27 mouse cellular contexts compared by ENCODE assay signal in genomic region chr2:154624137-154624536, GRCm38 (mm10). TPM values are rescaled to one million over a fixed set of nuclear protein-coding genes. Genes with fewer than 3 reads are reported as not detected.
DNase-seq lines count a peak whose midpoint lies in the region; ATAC-seq and TF ChIP-seq lines count a peak whose summit lies in the region.
"Had no signal": no experiment of that assay in that cellular context is flagged by ENCODE, and none has a peak within 500 bp of the region (broad histone marks: within the 10 kb centered on the region; RNA-seq: fewer than 3 reads in every experiment).

No protein-coding gene starts in this region.

- H3K9ac ChIP-seq in liver, postnatal 0 days (replicated peaks): no peak overlapping the region
- H3K9ac ChIP-seq: heart, embryonic 12.5 days; hindbrain, embryonic 13.5 days; lung, embryonic 15.5 days; neural tube, embryonic 13.5 days; stomach, embryonic 15.5 days had no signal

- intact Hi-C loops in left cerebral cortex, adult 2 months (cut with DNase I): no loop called here
- intact Hi-C loops in left cerebral cortex, postnatal 25 days (cut with DNase I): no loop called here

- no peaks in the 10 kb centered on the region for H3K27me3 ChIP-seq in cerebellum, adult 2 months (ENCODE audit: control insufficient read depth, insufficient read depth, low read length)
- no peaks in the 10 kb centered on the region for H3K27me3 ChIP-seq in E14TG2a.4 (ENCODE audit: insufficient read depth, low read length)
- no peaks in the 10 kb centered on the region for H3K27me3 ChIP-seq in liver, postnatal 0 days (ENCODE audit: insufficient read depth, low read length)
- H3K27me3 ChIP-seq: heart, embryonic 12.5 days; hindbrain, embryonic 13.5 days; lung, embryonic 15.5 days; neural tube, embryonic 13.5 days; stomach, embryonic 15.5 days had no signal

- no peaks in the 10 kb centered on the region for H3K4me1 ChIP-seq in cerebellum, adult 2 months (ENCODE audit: control insufficient read depth, insufficient read depth, low read length)
- peaks cover 13% of the 10 kb centered on the region for H3K4me1 ChIP-seq in E14TG2a.4 (replicated peaks; ENCODE audit: low read depth, low read length)
- H3K4me1 ChIP-seq in liver, postnatal 0 days (ENCODE audit: insufficient read depth): peaks cover 3% of the 10 kb centered on the region; the same call in 1 of the 2 replicates
- H3K4me1 ChIP-seq: hindbrain, embryonic 13.5 days; lung, embryonic 15.5 days; neural tube, embryonic 13.5 days; stomach, embryonic 15.5 days had no signal

- no peak overlapping the region for H3K4me2 ChIP-seq in liver, postnatal 0 days (ENCODE audit: low read depth, low read length)
- H3K4me2 ChIP-seq: heart, embryonic 12.5 days; hindbrain, embryonic 13.5 days; lung, embryonic 15.5 days; midbrain, embryonic 11.5 days; neural tube, embryonic 13.5 days; stomach, embryonic 15.5 days had no signal

- TF ChIP-seq CTCF in cerebellum, adult 2 months (IDR thresholded peaks at IDR 0.05; ENCODE audit: borderline replicate concordance, insufficient read depth, low read depth, low read length): peak; percentile 9; the same call in 1 of the 2 replicates
- TF ChIP-seq CTCF in left cerebral cortex, adult 2 months (IDR thresholded peaks at IDR 0.05): peak; percentile 19; the same call in 1 of the 2 replicates
- peak; percentile 55 for TF ChIP-seq CTCF in E14TG2a.4 (conservative IDR thresholded peaks at IDR 0.05; ENCODE audit: low read length)
- peak; percentile 43 for TF ChIP-seq CTCF in liver, postnatal 0 days (IDR thresholded peaks at IDR 0.05; ENCODE audit: low read depth)

- no peak for TF ChIP-seq POLR2A in cerebellum, adult 2 months (IDR thresholded peaks at IDR 0.05; ENCODE audit: borderline replicate concordance, insufficient read depth, low read length)

- no peak overlapping the region for H3K4me3 ChIP-seq in cerebellum, adult 2 months (replicated peaks; ENCODE audit: insufficient read depth, low read depth, low read length)
- no peak overlapping the region for H3K4me3 ChIP-seq in left cerebral cortex, adult 2 months
- H3K4me3 ChIP-seq in E14TG2a.4 (replicated peaks; ENCODE audit: low read length): no peak overlapping the region
- H3K4me3 ChIP-seq in liver, postnatal 0 days (ENCODE audit: low read depth, low read length): no peak overlapping the region
- H3K4me3 ChIP-seq: heart, embryonic 12.5 days; hindbrain, embryonic 13.5 days; lung, embryonic 15.5 days; neural tube, embryonic 13.5 days; stomach, embryonic 15.5 days had no signal

- TF ChIP-seq EP300 in liver, postnatal 0 days (IDR thresholded peaks at IDR 0.05; ENCODE audit: low read depth): no peak

- peaks cover 65% of the 10 kb centered on the region for H3K36me3 ChIP-seq in E14TG2a.4 (ENCODE audit: insufficient read depth, low read length)
- peaks cover 13% of the 10 kb centered on the region; the same call in 1 of the 2 replicates for H3K36me3 ChIP-seq in liver, postnatal 0 days (replicated peaks; ENCODE audit: insufficient read depth, low read length)
- H3K36me3 ChIP-seq: stomach, embryonic 15.5 days had no signal

- no peak for ATAC-seq in liver, postnatal 0 days
- ATAC-seq: forebrain, embryonic 14.5 days; intestine, embryonic 16.5 days had no signal

- no peaks in the 10 kb centered on the region for H3K9me3 ChIP-seq in E14TG2a.4 (ENCODE audit: low read length)
- H3K9me3 ChIP-seq in liver, postnatal 0 days (ENCODE audit: low read length): no peaks in the 10 kb centered on the region
- H3K9me3 ChIP-seq: lung, embryonic 15.5 days; neural tube, embryonic 13.5 days; stomach, embryonic 15.5 days had no signal

- no peak overlapping the region for H3K27ac ChIP-seq in cerebellum, adult 2 months (ENCODE audit: insufficient read depth, low read length)
- H3K27ac ChIP-seq in left cerebral cortex, adult 2 months: no peak overlapping the region
- H3K27ac ChIP-seq in liver, postnatal 0 days (ENCODE audit: low read depth): no peak overlapping the region
- H3K27ac ChIP-seq: hindbrain, embryonic 13.5 days; lung, embryonic 15.5 days; macrophage; neural tube, embryonic 13.5 days; stomach, embryonic 15.5 days had no signal

- DNase-seq in cerebellum, adult 2 months: no peak
- no peak for DNase-seq in cerebellum, postnatal 4 days (ENCODE audit: low spot score in 2 of 2)
- DNase-seq in left cerebral cortex, adult 2 months (ENCODE audit: extremely low spot score in 1 of 2, low spot score in 2 of 2): no peak
- no peak for DNase-seq in left cerebral cortex, postnatal 25 days (ENCODE audit: low spot score in 2 of 2)
- DNase-seq in liver, postnatal 0 days: no peak
- DNase-seq in lung, postnatal 14 days: no peak
- no peak for DNase-seq in frontal cortex, postnatal 10 days (ENCODE audit: low spot score in 2 of 2)
- DNase-seq: adrenal gland, postnatal 25 days; cerebellum, adult 18-20 months; heart, postnatal 14 days; layer of hippocampus, postnatal 36 days; thymus, adult 2 months had no signal

RNA-seq across cellular contexts. Expression of gene 4930519P11Rik, which starts 10.9 kb away (rescaled TPM):
- not detected in 2 replicates for polyA plus RNA-seq in cerebellum, adult 2 months (2012; rRNA removed)
- not detected for total RNA-seq in left cerebral cortex, adult 2 months (2021)
- total RNA-seq in left cerebral cortex, postnatal 25 days (2021): not detected
- polyA plus RNA-seq in liver, postnatal 0 days (2015; fragmentation: Nextera tagmentation; extraction: Ambion mirVana): 0.40 and 0.45 TPM in 2 replicates
- total RNA-seq: heart, postnatal 14 days; layer of hippocampus, postnatal 36 days; left cerebral cortex, postnatal 36 days; liver, adult 2 months had no signal
- polyA plus RNA-seq: cortical plate, adult 2 months; embryonic facial prominence, embryonic 11.5 days; intestine, embryonic 16.5 days; kidney, embryonic 16.5 days; lung, embryonic 15.5 days; macrophage had no signal

RNA-seq across cellular contexts. Expression of gene Zfp341, which starts 11.0 kb away (rescaled TPM):
- 11.5 and 13.3 TPM in 2 replicates for polyA plus RNA-seq in cerebellum, adult 2 months (2012; rRNA removed)
- 10 to 100 TPM; 11.1 to 11.7 TPM for total RNA-seq in left cerebral cortex, adult 2 months (2021)
- 10 to 100 TPM; 12.1 to 13.1 TPM for total RNA-seq in left cerebral cortex, postnatal 25 days (2021)
- 0.75 and 0.85 TPM in 2 replicates for polyA plus RNA-seq in liver, postnatal 0 days (2015; fragmentation: Nextera tagmentation; extraction: Ambion mirVana)

RNA-seq across cellular contexts. Expression of gene Pxmp4, which starts 20.6 kb away (rescaled TPM):
- 14.8 and 14.9 TPM in 2 replicates for polyA plus RNA-seq in cerebellum, adult 2 months (2012; rRNA removed)
- 10 to 100 TPM; 12.8 to 14.2 TPM for total RNA-seq in left cerebral cortex, adult 2 months (2021)
- 10 to 100 TPM; 11.4 to 14.1 TPM for total RNA-seq in left cerebral cortex, postnatal 25 days (2021)
- 64.2 and 68.5 TPM in 2 replicates for polyA plus RNA-seq in liver, postnatal 0 days (2015; fragmentation: Nextera tagmentation; extraction: Ambion mirVana)

RNA-seq across cellular contexts. Expression of gene Chmp4b, which starts 27.4 kb away (rescaled TPM):
- 307 and 356 TPM in 2 replicates for polyA plus RNA-seq in cerebellum, adult 2 months (2012; rRNA removed)
- 100 to 1,000 TPM; 215 to 217 TPM for total RNA-seq in left cerebral cortex, adult 2 months (2021)
- 100 to 1,000 TPM; 215 to 218 TPM for total RNA-seq in left cerebral cortex, postnatal 25 days (2021)
- polyA plus RNA-seq in liver, postnatal 0 days (2015; fragmentation: Nextera tagmentation; extraction: Ambion mirVana): 11.9 and 13.1 TPM in 2 replicates

RNA-seq across cellular contexts. Expression of gene E2f1, which starts 54.4 kb away (rescaled TPM):
- polyA plus RNA-seq in cerebellum, adult 2 months (2012; rRNA removed): 4.1 and 5.0 TPM in 2 replicates
- 10 to 100 TPM in 1 of 2 experiments, 1 to 10 TPM in 1; 10.0 to 11.5 TPM for total RNA-seq in left cerebral cortex, adult 2 months (2021)
- total RNA-seq in left cerebral cortex, postnatal 25 days (2021): 10 to 100 TPM in 1 of 2 experiments, 1 to 10 TPM in 1; 8.8 to 10.1 TPM
- 7.3 and 7.4 TPM in 2 replicates for polyA plus RNA-seq in liver, postnatal 0 days (2015; fragmentation: Nextera tagmentation; extraction: Ambion mirVana)
